Mouse (Mus musculus): Measurements from ENCODE around the gene Rad51b. TPM values are rescaled to one million over a fixed set of nuclear protein-coding genes. Genes with fewer than 3 reads are reported as not detected.

Gene Rad51b
- total and polyA plus RNA-seq, 3 experiments, result 6.5 to 8.6 (median 8.5) TPM

DNA sequence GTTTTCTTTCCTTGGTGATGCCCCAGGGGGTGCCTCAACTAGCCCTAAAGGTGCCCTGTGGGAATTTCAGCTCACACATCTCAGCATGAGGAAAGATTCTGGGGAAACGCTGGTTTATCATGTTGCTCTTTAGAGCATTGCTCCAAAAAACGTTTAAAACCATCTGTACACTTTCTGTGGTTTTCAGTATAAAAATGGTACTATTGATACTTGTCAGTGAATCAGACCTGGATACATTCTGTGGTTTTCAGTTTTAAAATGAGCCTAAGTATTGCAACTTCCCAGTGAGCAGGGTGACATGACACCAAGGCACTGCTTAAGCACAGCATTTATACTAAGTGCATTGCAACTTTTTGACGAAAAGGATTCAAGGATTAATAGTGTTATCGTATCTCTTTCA lies 139.8 kb downstream of the Rad51b start (continued):
- no peak for TF ChIP-seq CTCF (conservative IDR thresholded peaks at IDR 0.05 in 1 of 2, IDR thresholded peaks at IDR 0.05 in 1 of 2; ENCODE audit: low read depth in 2 of 2, low read length in 2 of 2)
- peak; percentile 96 for TF ChIP-seq IRF4 (IDR thresholded peaks at IDR 0.05; ENCODE audit: low read depth, low read length)
- 0 out of 2 replicates have a peak, but pooled peaks have one; percentile 58 for TF ChIP-seq SIN3A (IDR thresholded peaks at IDR 0.05; ENCODE audit: low read length)
- TF ChIP-seq ZMIZ1 (IDR thresholded peaks at IDR 0.05; ENCODE audit: low read depth, low read length), result no peak
- TF ChIP-seq CHD1 (IDR thresholded peaks at IDR 0.05; ENCODE audit: low read depth, low read length), result no peak
- TF ChIP-seq CHD2 (IDR thresholded peaks at IDR 0.05; ENCODE audit: low read length), result 0 out of 2 replicates have a peak, but pooled peaks have one; percentile 39
- no peak for TF ChIP-seq POLR2A (IDR thresholded peaks at IDR 0.05; ENCODE audit: low read depth, low read length)
- TF ChIP-seq NRF1 (IDR thresholded peaks at IDR 0.05; ENCODE audit: low read depth, low read length), result no peak
- 0 out of 2 replicates have a peak, but pooled peaks have one; percentile 44 for TF ChIP-seq MAX (IDR thresholded peaks at IDR 0.05; ENCODE audit: low read length)
- no peak for TF ChIP-seq MAZ (IDR thresholded peaks at IDR 0.05; ENCODE audit: low read depth, low read length)
- TF ChIP-seq TCF12 (IDR thresholded peaks at IDR 0.05; ENCODE audit: low read depth, low read length), result peak; percentile 72
- no peak for TF ChIP-seq PAX5 (IDR thresholded peaks at IDR 0.05; ENCODE audit: low read length)
- TF ChIP-seq GABPA (IDR thresholded peaks at IDR 0.05; ENCODE audit: insufficient replicate concordance, low read depth, low read length), result no peak
- TF ChIP-seq ZNF384 (IDR thresholded peaks at IDR 0.05; ENCODE audit: low read depth, low read length), result peak; percentile 62
- no peak for TF ChIP-seq USF2 (conservative IDR thresholded peaks at IDR 0.05; ENCODE audit: low read depth, low read length)
- peak; percentile 73 for TF ChIP-seq BHLHE40 (IDR thresholded peaks at IDR 0.05; ENCODE audit: low read depth, low read length)
- TF ChIP-seq MAFK (IDR thresholded peaks at IDR 0.05; ENCODE audit: insufficient replicate concordance, low read length), result peak; percentile 86

- H3K9ac ChIP-seq (ENCODE audit: insufficient read depth, low read depth), result peak overlapping the region; percentile 44; the same call in 1 of the 2 replicates
- no peaks in the 10 kb centered on the region for H3K79me2 ChIP-seq (replicated peaks; ENCODE audit: control insufficient read depth, extremely low read depth, insufficient read depth, poor library complexity, severe bottlenecking)
- TF ChIP-seq JUND (conservative IDR thresholded peaks at IDR 0.05; ENCODE audit: low read depth, low read length) (no peak; the same call in 1 of the 2 replicates), PAX5 (IDR thresholded peaks at IDR 0.05; ENCODE audit: low read length) (no peak), MEF2A (IDR thresholded peaks at IDR 0.05; ENCODE audit: borderline replicate concordance, low read depth, low read length) (peak; percentile 86), MAFK (IDR thresholded peaks at IDR 0.05; ENCODE audit: insufficient replicate concordance, low read length) (0 out of 2 replicates have a peak, but pooled peaks have one; percentile 16), POLR2AphosphoS2 (IDR thresholded peaks at IDR 0.05; ENCODE audit: low read depth, low read length) (no peak), TBP (conservative IDR thresholded peaks at IDR 0.05; ENCODE audit: low read depth, low read length) (0 out of 2 replicates have a peak, but pooled peaks have one; percentile 62), ETS1 (conservative IDR thresholded peaks at IDR 0.05; ENCODE audit: low read depth, low read length) (peak; percentile 67), SIN3A (IDR thresholded peaks at IDR 0.05; ENCODE audit: low read length) (0 out of 2 replicates have a peak, but pooled peaks have one; percentile 38), EP300 (IDR thresholded peaks at IDR 0.05; ENCODE audit: low read length) (peak; percentile 79), UBTF (IDR thresholded peaks at IDR 0.05; ENCODE audit: low read depth, low read length) (no peak), MAZ (IDR thresholded peaks at IDR 0.05; ENCODE audit: low read depth, low read length) (peak; percentile 74), TCF12 (IDR thresholded peaks at IDR 0.05; ENCODE audit: low read depth, low read length) (peak; percentile 55), E2F4 (IDR thresholded peaks at IDR 0.05; ENCODE audit: insufficient replicate concordance, low read depth, low read length) (peak; percentile 71; the same call in 1 of the 2 replicates), ZNF384 (IDR thresholded peaks at IDR 0.05; ENCODE audit: low read depth, low read length) (peak; percentile 90), BHLHE40 (IDR thresholded peaks at IDR 0.05; ENCODE audit: low read depth, low read length) (peak; percentile 60; the same call in 1 of the 2 replicates), ELF1 (IDR thresholded peaks at IDR 0.05; ENCODE audit: low read depth, low read length) (peak; percentile 49; the same call in 1 of the 2 replicates), IRF4 (IDR thresholded peaks at IDR 0.05; ENCODE audit: low read depth, low read length) (peak; percentile 79), GABPA (IDR thresholded peaks at IDR 0.05; ENCODE audit: insufficient replicate concordance, low read depth, low read length) (no peak), NELFE (IDR thresholded peaks at IDR 0.05; ENCODE audit: low read depth, low read length) (no peak), CHD2 (IDR thresholded peaks at IDR 0.05; ENCODE audit: low read length) (0 out of 2 replicates have a peak, but pooled peaks have one; percentile 42)
- DNase-seq (ENCODE audit: extremely low read depth), result peak; percentile 61
- in situ Hi-C loops (cut with MboI; ENCODE audit: low pct_ligation_motif_present, low pct_unique_long_range_greater_than_20kb, low sequenced_read_pairs) (no loop called here), dilution Hi-C loops (cut with MboI; ENCODE audit: extremely low pct_ligation_motif_present, extremely low pct_unique_long_range_greater_than_20kb, low sequenced_read_pairs) (no loop called here)
- peaks cover 20 to 72% of the 10 kb centered on the region in 2 experiments for H3K4me1 ChIP-seq (ENCODE audit: control insufficient read depth in 1 of 2, insufficient read depth in 2 of 2)
- no peaks in the 10 kb centered on the region for H3K9me3 ChIP-seq (replicated peaks; ENCODE audit: low read length)
- H3K4me2 ChIP-seq (ENCODE audit: insufficient read depth, low read depth, poor library complexity, severe bottlenecking), result peak overlapping the region; percentile 90
- H3K4me3 ChIP-seq (replicated peaks in 1 of 3; ENCODE audit: low read depth in 2 of 3, low read length in 2 of 3, poor library complexity in 1 of 3), result no peak overlapping the region
- no peaks in the 10 kb centered on the region for H3K36me3 ChIP-seq (replicated peaks in 1 of 2; ENCODE audit: control insufficient read depth in 1 of 2, insufficient read depth in 1 of 2, low read length in 1 of 2)
- H3K27ac ChIP-seq (ENCODE audit: insufficient read depth, low read depth), result peak overlapping the region; percentile 41; the same call in 1 of the 2 replicates
- no peaks in the 10 kb centered on the region for H3K27me3 ChIP-seq (replicated peaks)
Observed at GRCm38 (mm10) chr12:79437572-79437971, 140.5 kb downstream of the Rad51b start.
